Mouse (Mus musculus): ENCODE measurements around the gene Cyb5b. TPM values are rescaled to one million over a fixed set of nuclear protein-coding genes. Genes with fewer than 3 reads are reported as not detected.
A peak's percentile ranks its signal among the peaks of the same experiment; 100 is the strongest.
"Not testable (repeated sequence)": the region's sequence is repeated elsewhere in the genome, so short reads cannot be mapped to it uniquely, and the experiment has no call there.

The Cyb5b gene
- polyA plus RNA-seq (2015; fragmentation: Nextera tagmentation; extraction: Ambion mirVana) = 92.0 and 108 TPM in 2 replicates

- ATAC-seq (ENCODE audit: insufficient read depth, low FRiP score, low read depth) = peak; percentile 95
- H3K9me3 ChIP-seq = no peaks in the 10 kb centered on the region
- H3K4me2 ChIP-seq = peak within 1 kb of the TSS; percentile 70
Measured at GRCm38 (mm10) chr8:107150404-107151157, at the start of gene Cyb5b. TSS of gene Cyb5b (plus strand) at chr8:107150640.

DNA sequence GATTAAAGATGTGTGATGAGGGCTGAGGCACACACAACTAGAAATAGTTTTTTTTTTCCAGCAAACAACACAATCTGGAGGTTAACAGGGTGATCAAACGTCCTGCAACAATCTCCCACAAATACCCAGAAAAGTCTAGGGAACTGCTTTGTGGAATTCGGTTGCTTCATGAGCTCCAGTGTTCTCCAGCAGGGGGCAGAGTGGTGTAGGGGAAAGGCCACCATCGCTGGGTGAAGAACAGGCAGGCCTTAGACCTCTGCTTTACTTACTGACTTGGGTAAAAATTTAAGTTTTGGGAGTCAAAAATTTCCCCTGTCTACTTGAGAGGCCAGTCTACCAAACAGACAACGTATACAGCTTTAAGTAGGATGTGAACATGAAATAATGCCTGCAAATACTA, 45.9 kb upstream of the Cyb5b start:
- no peak overlapping the region for H3K9ac ChIP-seq
- ATAC-seq (ENCODE audit: insufficient read depth, low FRiP score, low read depth) = no peak
- WGBS = 7% methylated on average over 4 of the region's 4 CpGs
- no peaks in the 10 kb centered on the region for H3K27me3 ChIP-seq (replicated peaks)
- no peaks in the 10 kb centered on the region for H3K9me3 ChIP-seq
- no peak overlapping the region for H3K4me3 ChIP-seq (replicated peaks)
- no peaks in the 10 kb centered on the region for H3K36me3 ChIP-seq
- no peak overlapping the region for H3K4me2 ChIP-seq
- no peak overlapping the region for H3K27ac ChIP-seq
- 0 out of 2 replicates have a peak, but pooled peaks cover 4% of the 10 kb centered on the region for H3K4me1 ChIP-seq

More at GRCm38 (mm10) chr8:107150404-107151157, at the start of gene Cyb5b:
- H3K9ac ChIP-seq = peak within 1 kb of the TSS; percentile 75
- no peaks in the 10 kb centered on the region for H3K27me3 ChIP-seq (replicated peaks)
- peaks cover 5% of the 10 kb centered on the region; the same call in 1 of the 2 replicates for H3K4me1 ChIP-seq
- peak within 1 kb of the TSS; percentile 86 for H3K4me3 ChIP-seq (replicated peaks)
- H3K36me3 ChIP-seq = peaks cover 8% of the 10 kb centered on the region
- WGBS = under 1% methylated on average over 64 of the region's 65 CpGs
- H3K27ac ChIP-seq = peak within 1 kb of the TSS; percentile 76

DNA sequence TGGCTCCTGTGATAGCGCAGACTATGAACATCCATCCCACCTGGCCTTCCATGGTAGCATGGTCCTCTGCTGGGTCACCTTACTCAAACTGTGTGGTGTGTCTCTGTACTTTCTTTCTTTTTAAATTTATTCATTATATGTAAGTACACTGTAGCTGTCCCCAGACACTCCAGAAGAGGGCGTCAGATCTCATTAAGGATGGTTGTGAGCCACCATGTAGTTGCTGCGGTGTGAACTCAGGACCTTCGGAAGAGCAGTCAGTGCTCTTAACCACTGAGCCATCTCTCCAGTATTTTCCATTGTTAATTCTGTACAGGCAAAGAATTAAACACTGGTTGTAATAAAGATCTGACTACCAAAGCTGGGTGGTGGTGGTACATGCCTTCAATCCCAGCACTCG, 42.4 kb upstream of the Cyb5b start:
- not testable (repeated sequence) for H3K4me2 ChIP-seq; H3K9ac ChIP-seq; H3K4me1 ChIP-seq; H3K36me3 ChIP-seq; H3K4me3 ChIP-seq (replicated peaks); H3K27ac ChIP-seq; H3K27me3 ChIP-seq (replicated peaks); ATAC-seq (ENCODE audit: insufficient read depth, low FRiP score, low read depth); H3K9me3 ChIP-seq
- 92% methylated on average over 5 of the region's 5 CpGs for WGBS

DNA sequence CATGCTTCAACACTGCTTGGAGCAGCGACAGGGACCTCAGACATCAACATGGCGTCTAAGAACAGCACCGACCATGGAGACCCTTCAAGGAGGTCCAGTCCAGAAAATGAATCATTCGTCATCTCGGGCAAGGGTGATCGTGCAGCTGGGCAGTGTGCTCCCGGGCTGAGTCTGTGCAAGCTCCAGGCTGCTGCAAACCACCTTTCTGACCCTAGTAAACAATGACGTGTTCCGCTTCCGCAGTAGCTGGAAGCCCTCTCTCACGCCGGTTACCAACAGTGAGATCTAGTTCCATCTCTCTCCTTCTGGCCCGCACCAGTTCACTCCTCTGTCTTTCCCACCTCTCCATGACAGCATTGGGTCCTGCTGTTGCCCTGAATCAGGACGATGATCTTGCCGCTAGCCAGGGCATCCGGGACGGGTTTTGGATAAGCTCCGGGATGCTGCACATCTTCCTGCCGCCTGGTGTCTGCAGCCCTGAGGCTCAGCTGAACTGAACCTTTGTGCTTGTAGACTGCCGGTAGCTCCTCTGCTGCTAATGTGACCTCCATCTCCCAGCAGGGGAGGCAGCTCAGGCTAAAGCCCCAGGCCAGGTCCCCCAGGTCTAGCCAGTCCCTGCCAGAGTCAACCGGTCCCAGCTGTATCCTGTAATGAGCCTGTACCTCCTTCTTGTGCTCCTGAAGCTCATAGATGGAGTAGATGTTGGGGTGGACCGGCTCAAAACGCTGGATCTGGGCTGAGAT, 41.3 kb upstream of the Cyb5b start:
- Histone ChIP-seq H3K4me3 (replicated peaks) (peak overlapping the region; percentile 16; the same call in 1 of the 2 replicates), H3K4me1 (peaks cover 6% of the 10 kb centered on the region; the same call in 1 of the 2 replicates), H3K4me2 (peak overlapping the region; percentile 44), H3K36me3 (no peaks in the 10 kb centered on the region), H3K27me3 (replicated peaks) (no peaks in the 10 kb centered on the region), H3K9ac (no peak overlapping the region), H3K27ac (no peak overlapping the region), H3K9me3 (no peaks in the 10 kb centered on the region)
- WGBS = 53% methylated on average over 23 of the region's 23 CpGs
- peak; percentile 18; the same call in 1 of the 2 replicates for ATAC-seq (ENCODE audit: insufficient read depth, low FRiP score, low read depth)

DNA sequence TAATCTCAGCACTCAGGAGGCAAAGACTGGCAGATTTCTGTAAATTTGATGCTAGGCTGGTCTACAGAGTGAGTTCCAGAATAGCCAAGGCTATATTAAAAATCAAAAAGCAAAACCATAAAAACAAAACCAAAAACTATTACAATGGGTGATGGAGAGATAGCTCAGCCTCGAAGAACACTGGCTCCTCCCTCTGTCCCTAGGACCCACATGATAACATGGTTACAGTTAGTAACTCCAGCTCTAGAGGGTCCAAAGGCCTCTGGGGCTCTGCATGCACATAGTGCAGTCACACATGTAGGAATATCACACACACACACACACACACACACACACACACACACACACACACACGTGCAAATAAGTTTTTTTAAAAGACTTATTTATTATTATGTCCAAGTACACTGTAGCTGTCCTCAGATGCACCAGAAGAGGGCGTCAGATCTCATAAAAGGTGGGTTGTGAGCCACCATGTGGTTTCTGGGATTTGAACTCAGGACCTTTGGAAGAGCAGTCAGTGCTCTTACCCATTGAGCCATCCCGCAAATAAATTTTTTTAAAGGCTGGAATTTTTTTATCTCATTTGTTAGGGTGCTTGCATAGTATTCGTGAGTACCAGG, 40.5 kb upstream of the Cyb5b start:
- H3K27ac ChIP-seq = no peak overlapping the region
- 77% methylated on average over 5 of the region's 5 CpGs for WGBS
- no peak overlapping the region for H3K4me2 ChIP-seq
- H3K36me3 ChIP-seq = no peaks in the 10 kb centered on the region
- no peak overlapping the region for H3K4me3 ChIP-seq (replicated peaks)
- no peak for ATAC-seq (ENCODE audit: insufficient read depth, low FRiP score, low read depth)
- no peak overlapping the region for H3K9ac ChIP-seq
- no peaks in the 10 kb centered on the region for H3K9me3 ChIP-seq
- H3K4me1 ChIP-seq = peaks cover 13% of the 10 kb centered on the region
- H3K27me3 ChIP-seq (replicated peaks) = no peaks in the 10 kb centered on the region

DNA sequence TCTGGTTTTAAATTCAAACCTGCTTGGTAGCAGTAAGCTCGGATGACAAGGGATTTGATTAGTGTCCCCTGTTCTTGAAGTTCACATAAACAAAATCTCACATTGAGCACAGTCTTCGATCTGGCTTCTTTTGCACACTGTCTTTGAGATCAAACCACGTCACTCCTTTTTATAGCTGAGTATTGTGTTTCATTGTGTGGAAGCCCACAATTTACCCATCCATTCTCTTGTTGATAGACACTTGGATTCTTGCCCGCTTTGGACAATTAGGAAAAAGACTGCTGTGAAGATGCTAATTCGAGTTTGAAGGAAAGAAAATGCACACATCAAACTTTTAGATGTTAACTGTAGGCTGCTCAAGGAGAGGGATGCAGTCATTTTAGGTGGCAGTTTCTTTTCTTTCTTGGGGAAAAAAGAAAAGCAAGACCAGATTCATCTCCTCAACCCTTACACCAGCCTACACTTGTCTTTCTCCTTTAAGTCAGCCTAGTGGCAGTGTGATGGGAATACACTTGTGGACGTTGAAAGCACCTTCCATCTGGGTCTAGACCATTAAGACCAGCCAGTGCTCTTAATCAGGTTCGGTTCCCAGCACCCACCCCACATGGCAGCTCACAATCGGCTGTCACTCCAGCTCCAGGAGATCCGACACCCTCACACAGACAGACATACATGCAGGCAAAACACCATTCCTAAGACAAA, 39.7 kb upstream of the Cyb5b start:
- 67% methylated on average over 9 of the region's 9 CpGs for WGBS
- no peak overlapping the region for H3K4me3 ChIP-seq (replicated peaks)
- H3K36me3 ChIP-seq = no peaks in the 10 kb centered on the region
- H3K9ac ChIP-seq = no peak overlapping the region
- H3K9me3 ChIP-seq = no peaks in the 10 kb centered on the region
- H3K27me3 ChIP-seq (replicated peaks) = no peaks in the 10 kb centered on the region
- H3K4me1 ChIP-seq = peaks cover 13% of the 10 kb centered on the region
- no peak overlapping the region for H3K4me2 ChIP-seq
- H3K27ac ChIP-seq = no peak overlapping the region
- no peak for ATAC-seq (ENCODE audit: insufficient read depth, low FRiP score, low read depth)

DNA sequence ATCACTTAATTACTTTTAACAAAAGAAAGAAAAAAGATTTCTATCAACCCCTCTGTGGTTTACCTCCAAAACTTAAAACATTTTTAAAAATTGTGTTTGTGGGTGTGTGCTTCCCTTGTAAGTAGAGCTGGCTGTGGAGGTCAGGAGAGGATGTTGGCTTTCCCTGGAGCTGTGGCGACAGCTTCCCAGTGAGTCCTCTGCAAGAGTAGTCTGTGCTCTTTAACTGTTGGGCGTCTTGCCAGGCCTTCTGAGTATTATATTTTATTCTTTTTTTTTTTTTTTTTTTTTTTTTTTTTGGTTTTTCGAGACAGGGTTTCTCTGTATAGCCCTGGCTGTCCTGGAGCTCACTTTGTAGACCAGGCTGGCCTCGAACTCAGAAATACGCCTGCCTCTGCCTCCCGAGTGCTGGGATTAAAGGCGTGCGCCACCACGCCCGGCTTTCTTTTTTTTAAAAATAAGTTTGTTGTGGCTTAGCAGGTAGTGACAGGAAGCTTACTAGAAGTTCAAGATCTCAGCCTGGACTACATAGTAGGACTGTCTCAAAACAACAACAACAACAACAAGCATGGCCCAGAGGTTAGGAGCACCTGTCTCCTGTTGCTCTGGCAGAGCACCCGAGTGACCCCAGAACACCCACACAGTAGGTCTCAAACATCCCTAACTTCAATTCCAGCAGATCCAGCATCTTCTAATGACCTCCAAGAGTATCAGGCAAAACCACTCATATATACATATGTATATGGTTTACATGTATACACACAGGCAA, 38.9 kb upstream of the Cyb5b start:
- Histone ChIP-seq H3K36me3 (no peaks in the 10 kb centered on the region), H3K27ac (no peak overlapping the region), H3K27me3 (replicated peaks) (no peaks in the 10 kb centered on the region), H3K9ac (no peak overlapping the region), H3K4me2 (no peak overlapping the region), H3K4me1 (peaks cover 16% of the 10 kb centered on the region), H3K4me3 (replicated peaks) (no peak overlapping the region), H3K9me3 (no peaks in the 10 kb centered on the region)
- WGBS = 84% methylated on average over 10 of the region's 11 CpGs
- no peak for ATAC-seq (ENCODE audit: insufficient read depth, low FRiP score, low read depth)

- no peak overlapping the region for H3K9ac ChIP-seq
- H3K4me1 ChIP-seq = peaks cover 16% of the 10 kb centered on the region
- H3K27me3 ChIP-seq (replicated peaks) = no peaks in the 10 kb centered on the region
- H3K36me3 ChIP-seq = no peaks in the 10 kb centered on the region
- no peak overlapping the region for H3K4me3 ChIP-seq (replicated peaks)
- H3K27ac ChIP-seq = no peak overlapping the region
- ATAC-seq (ENCODE audit: insufficient read depth, low FRiP score, low read depth) = no peak
- no peak overlapping the region for H3K4me2 ChIP-seq
- no peaks in the 10 kb centered on the region for H3K9me3 ChIP-seq
- whole genome bisulfite sequencing = 66% methylated on average over 4 of the region's 4 CpGs
Measured at GRCm38 (mm10) chr8:107113209-107113608, 37.2 kb upstream of the Cyb5b start.

DNA sequence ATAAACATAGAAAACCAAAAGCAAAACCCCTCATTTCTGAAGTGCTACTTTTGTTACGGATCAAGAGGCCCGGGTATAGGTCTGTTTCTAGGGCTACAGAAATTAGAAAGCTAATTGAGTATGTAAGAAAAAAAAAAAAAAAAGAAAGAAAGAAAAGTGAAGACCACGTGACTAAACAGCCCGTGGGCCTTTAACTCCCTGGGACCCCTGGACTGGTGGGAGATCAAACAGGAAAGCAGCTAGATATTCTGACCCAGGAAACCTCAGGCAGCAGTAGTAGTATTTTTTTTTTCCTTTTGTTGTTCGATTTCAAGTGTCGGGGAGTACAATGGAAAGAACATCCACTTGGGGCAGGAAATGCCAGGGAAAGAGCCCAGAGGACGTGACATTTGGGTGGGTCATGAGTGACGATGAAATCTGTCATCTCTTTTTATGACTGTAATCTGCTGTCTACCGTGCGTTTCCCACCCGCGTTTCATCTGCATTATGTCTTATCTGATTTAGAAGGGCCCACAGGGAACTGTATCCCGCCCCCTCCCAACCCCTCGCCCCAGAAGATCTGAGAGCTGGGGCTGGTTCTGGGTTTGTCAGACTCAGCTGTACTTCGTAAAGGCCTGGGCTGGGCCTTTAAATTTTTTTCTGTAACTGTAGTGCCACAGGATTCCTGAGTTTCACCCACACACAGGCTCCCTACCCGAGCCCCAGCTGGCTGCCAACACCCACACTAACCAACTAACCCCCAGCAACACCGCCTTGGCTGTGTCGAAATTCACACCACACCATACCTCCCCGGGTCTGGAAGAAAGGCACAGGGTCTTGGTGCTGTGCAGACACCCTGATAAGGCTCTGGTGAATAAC, 36.1 kb upstream of the Cyb5b start:
- Histone ChIP-seq H3K4me1 (peaks cover 19% of the 10 kb centered on the region), H3K9me3 (no peaks in the 10 kb centered on the region), H3K27ac (no peak overlapping the region), H3K4me2 (peak overlapping the region; percentile 22), H3K9ac (no peak overlapping the region), H3K27me3 (replicated peaks) (no peaks in the 10 kb centered on the region), H3K36me3 (no peaks in the 10 kb centered on the region), H3K4me3 (replicated peaks) (no peak overlapping the region)
- WGBS = 39% methylated on average over 19 of the region's 19 CpGs
- 0 out of 2 replicates have a peak, but pooled peaks have one; percentile 44 for ATAC-seq (ENCODE audit: insufficient read depth, low FRiP score, low read depth)

- Histone ChIP-seq H3K36me3 (no peaks in the 10 kb centered on the region), H3K4me2 (peak overlapping the region; percentile 22; the same call in 1 of the 2 replicates), H3K27me3 (replicated peaks) (no peaks in the 10 kb centered on the region), H3K9ac (no peak overlapping the region), H3K4me3 (replicated peaks) (no peak overlapping the region), H3K27ac (no peak overlapping the region), H3K4me1 (peaks cover 19% of the 10 kb centered on the region), H3K9me3 (no peaks in the 10 kb centered on the region)
- no peak; the same call in 1 of the 2 replicates for ATAC-seq (ENCODE audit: insufficient read depth, low FRiP score, low read depth)
- WGBS = 45% methylated on average over 10 of the region's 10 CpGs
Measured at GRCm38 (mm10) chr8:107115008-107115320, 35.5 kb upstream of the Cyb5b start.

All from stomach, embryonic 15.5 days (tissue).